Mouse (Mus musculus) CH12.LX (cell line): Measurements from ENCODE around the gene Etl4.

Source experiments
- BHLHE40 ChIP-seq: IDR thresholded peaks from 2 replicates; pipeline ENCODE4 v1.6.1; 2011; ENCODE audit warnings: mild to moderate bottlenecking, low read depth, low read length, improper control_type of control experiment
- CHD2 ChIP-seq: IDR thresholded peaks from 2 replicates; pipeline ENCODE4 v1.6.1; 2011; ENCODE audit warnings: low read length, improper control_type of control experiment
- CTCF ChIP-seq, 2 experiments: IDR thresholded peaks in 1 of 2; conservative IDR thresholded peaks in 1 of 2; 2 replicates each; pipeline ENCODE4 v1.5.1; 2011 to 2012; ENCODE audit warnings: low read depth in 2 of 2, low read length in 2 of 2, improper control_type of control experiment in 1 of 2, inconsistent platforms in 1 of 2, mild to moderate bottlenecking in 1 of 2, moderate library complexity in 1 of 2
- E2F4 ChIP-seq: IDR thresholded peaks from 2 replicates; pipeline ENCODE4 v1.6.1; 2011; ENCODE audit warnings: low read depth, low read length, improper control_type of control experiment; ENCODE audit not compliant: insufficient replicate concordance
- JUND ChIP-seq: conservative IDR thresholded peaks from 2 replicates; pipeline ENCODE4 v1.6.1; 2011; ENCODE audit warnings: low read depth, low read length, improper control_type of control experiment
- MAFK ChIP-seq: IDR thresholded peaks from 2 replicates; pipeline ENCODE4 v1.6.1; 2011; ENCODE audit warnings: low read length, improper control_type of control experiment; ENCODE audit not compliant: insufficient replicate concordance
- MAX ChIP-seq: IDR thresholded peaks from 2 replicates; pipeline ENCODE4 v1.6.1; 2011; ENCODE audit warnings: low read length, improper control_type of control experiment
- POLR2A ChIP-seq: IDR thresholded peaks from 2 replicates; pipeline ENCODE4 v1.6.1; 2011; ENCODE audit warnings: low read depth, mild to moderate bottlenecking, improper control_type of control experiment, low read length
- POLR2AphosphoS2 ChIP-seq: IDR thresholded peaks from 2 replicates; pipeline ENCODE4 v1.6.1; 2011; ENCODE audit warnings: low read depth, low read length, improper control_type of control experiment
- RCOR1 ChIP-seq: conservative IDR thresholded peaks from 2 replicates; pipeline ENCODE4 v1.6.1; 2012; ENCODE audit warnings: low read depth, mild to moderate bottlenecking, inconsistent platforms, low read length, improper control_type of control experiment
- SMC3 ChIP-seq: IDR thresholded peaks from 2 replicates; pipeline ENCODE4 v1.6.1; 2011; ENCODE audit warnings: low read depth, low read length, improper control_type of control experiment
- TCF12 ChIP-seq: IDR thresholded peaks from 2 replicates; pipeline ENCODE4 v1.6.1; 2014; ENCODE audit warnings: low read depth, mild to moderate bottlenecking, inconsistent platforms, low read length, improper control_type of control experiment
- ZMIZ1 ChIP-seq: IDR thresholded peaks from 2 replicates; pipeline ENCODE4 v1.6.1; 2012; ENCODE audit warnings: low read depth, mild to moderate bottlenecking, inconsistent platforms, low read length, improper control_type of control experiment

DNA sequence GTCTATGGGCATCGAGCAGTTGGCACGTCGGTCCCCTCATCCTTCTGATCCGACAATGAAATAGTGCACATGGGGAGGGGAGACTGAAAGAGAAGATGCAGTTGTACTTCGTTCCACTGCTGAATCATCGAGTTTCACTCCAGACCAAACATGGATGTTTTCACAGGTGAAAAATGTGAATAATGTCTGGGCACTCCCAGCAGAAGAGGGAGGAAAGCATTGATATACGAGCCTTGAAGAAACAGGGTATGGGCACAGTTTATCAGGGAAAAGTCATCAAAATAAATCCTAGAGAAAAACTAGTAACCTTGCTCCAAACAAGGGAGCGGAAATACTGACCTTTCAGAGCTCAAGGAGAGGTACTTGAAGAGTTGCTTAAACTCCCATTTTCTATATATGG is 744.5 kb downstream of the Etl4 start:
- TF ChIP-seq CTCF (conservative IDR thresholded peaks at IDR 0.05 in 1 of 2, IDR thresholded peaks at IDR 0.05 in 1 of 2; ENCODE audit: low read depth in 2 of 2, low read length in 2 of 2) (no peak), BHLHE40 (no peak), ZMIZ1 (no peak), POLR2A (no peak), SMC3 (no peak), RCOR1 (no peak), TCF12 (no peak), E2F4 (no peak), CHD2 (no peak), MAFK (no peak), POLR2AphosphoS2 (no peak), MAX (no peak), JUND (no peak)
